Mouse (Mus musculus): ENCODE measurements around the gene Fam163a. TPM values are rescaled to one million over a fixed set of nuclear protein-coding genes. Genes with fewer than 3 reads are reported as not detected.

Gene Fam163a
- total and polyA plus RNA-seq, 3 experiments, result not detected

GRCm38 (mm10) chr1:156112142-156112541 lies 92.7 kb downstream of the Fam163a start:
- Histone ChIP-seq H3K79me2 (ENCODE audit: control insufficient read depth, insufficient read depth, low read length, poor library complexity) (no peaks in the 10 kb centered on the region), H3K4me3 (ENCODE audit: control insufficient read depth in 1 of 2, insufficient read depth in 1 of 2, low read depth in 2 of 2, low read length in 2 of 2) (no peak overlapping the region)
- DNase-seq (ENCODE audit: low read depth, low spot score), result no peak

GRCm38 (mm10) chr1:156111728-156112127 lies 93.1 kb downstream of the Fam163a start:
- Histone ChIP-seq H3K9ac (ENCODE audit: control insufficient read depth, low read depth, low read length, poor library complexity, severe bottlenecking) (no peak overlapping the region), H3K4me1 (ENCODE audit: control insufficient read depth in 1 of 2, insufficient read depth in 2 of 2, low read length in 2 of 2) (peaks cover 4 to 28% of the 10 kb centered on the region in 2 experiments; a peak in 3 of 4 replicates), H3K79me2 (ENCODE audit: control insufficient read depth, insufficient read depth, low read length, poor library complexity) (no peaks in the 10 kb centered on the region), H3K27ac (ENCODE audit: control insufficient read depth, low read depth, low read length) (no peak overlapping the region), H3K4me3 (ENCODE audit: control insufficient read depth in 1 of 2, insufficient read depth in 1 of 2, low read depth in 2 of 2, low read length in 2 of 2) (no peak overlapping the region), H3K9me3 (replicated peaks; ENCODE audit: insufficient read depth, low read length) (no peaks in the 10 kb centered on the region), H3K27me3 (ENCODE audit: control insufficient read depth in 1 of 2, insufficient read depth in 2 of 2, low read length in 2 of 2) (no peaks in the 10 kb centered on the region), H3K36me3 (ENCODE audit: control insufficient read depth in 1 of 2, insufficient read depth in 2 of 2, low read length in 2 of 2) (peaks cover 0 to 20% of the 10 kb centered on the region in 2 experiments; a peak in 2 of 4 replicates)
- TF ChIP-seq EP300 (IDR thresholded peaks at IDR 0.05; ENCODE audit: low read depth in 1 of 2, low read length in 2 of 2) (no peak), MYB (IDR thresholded peaks at IDR 0.05; ENCODE audit: low read depth, low read length) (no peak), SMC3 (IDR thresholded peaks at IDR 0.05; ENCODE audit: low read depth, low read length) (no peak), POLR2A (IDR thresholded peaks at IDR 0.05; ENCODE audit: control insufficient read depth in 1 of 2, insufficient read depth in 1 of 2, low read depth in 1 of 2, low read length in 2 of 2, poor library complexity in 1 of 2) (no peak)
- DNase-seq (ENCODE audit: low read depth, low spot score), result no peak

More at GRCm38 (mm10) chr1:156112142-156112541, 92.7 kb downstream of the Fam163a start:
- H3K36me3 ChIP-seq (ENCODE audit: control insufficient read depth in 1 of 2, insufficient read depth in 2 of 2, low read length in 2 of 2), result peaks cover 0 to 20% of the 10 kb centered on the region in 2 experiments; a peak in 2 of 4 replicates
- peaks cover 4 to 31% of the 10 kb centered on the region in 2 experiments; a peak in 3 of 4 replicates for H3K4me1 ChIP-seq (ENCODE audit: control insufficient read depth in 1 of 2, insufficient read depth in 2 of 2, low read length in 2 of 2)
- no peak overlapping the region for H3K9ac ChIP-seq (ENCODE audit: control insufficient read depth, low read depth, low read length, poor library complexity, severe bottlenecking)
- no peak overlapping the region for H3K27ac ChIP-seq (ENCODE audit: control insufficient read depth, low read depth, low read length)
- TF ChIP-seq POLR2AphosphoS2 (IDR thresholded peaks at IDR 0.05; ENCODE audit: low read length) (no peak), GABPA (IDR thresholded peaks at IDR 0.05; ENCODE audit: low read depth, low read length) (no peak), NRF1 (IDR thresholded peaks at IDR 0.05; ENCODE audit: insufficient read depth, low read depth, low read length, poor library complexity, severe bottlenecking) (no peak), ZNF384 (IDR thresholded peaks at IDR 0.05; ENCODE audit: low read depth, low read length) (no peak), USF2 (IDR thresholded peaks at IDR 0.05; ENCODE audit: borderline replicate concordance in 1 of 2, insufficient read depth in 1 of 2, low read depth in 1 of 2, low read length in 2 of 2) (no peak)
- no peaks in the 10 kb centered on the region for H3K27me3 ChIP-seq (ENCODE audit: control insufficient read depth in 1 of 2, insufficient read depth in 2 of 2, low read length in 2 of 2)
- H3K9me3 ChIP-seq (replicated peaks; ENCODE audit: insufficient read depth, low read length), result no peaks in the 10 kb centered on the region

- no peak overlapping the region for H3K27ac ChIP-seq (ENCODE audit: control insufficient read depth, low read depth, low read length)
- no peak overlapping the region for H3K4me3 ChIP-seq (ENCODE audit: control insufficient read depth in 1 of 2, insufficient read depth in 1 of 2, low read depth in 2 of 2, low read length in 2 of 2)
- H3K9me3 ChIP-seq (replicated peaks; ENCODE audit: insufficient read depth, low read length), result no peaks in the 10 kb centered on the region
- peaks cover 0 to 14% of the 10 kb centered on the region in 2 experiments; a peak in 2 of 4 replicates for H3K36me3 ChIP-seq (ENCODE audit: control insufficient read depth in 1 of 2, insufficient read depth in 2 of 2, low read length in 2 of 2)
- H3K79me2 ChIP-seq (ENCODE audit: control insufficient read depth, insufficient read depth, low read length, poor library complexity), result no peaks in the 10 kb centered on the region
- no peak for DNase-seq (ENCODE audit: low read depth, low spot score)
- H3K27me3 ChIP-seq (ENCODE audit: control insufficient read depth in 1 of 2, insufficient read depth in 2 of 2, low read length in 2 of 2), result no peaks in the 10 kb centered on the region
- H3K4me1 ChIP-seq (ENCODE audit: control insufficient read depth in 1 of 2, insufficient read depth in 2 of 2, low read length in 2 of 2), result peaks cover 4 to 22% of the 10 kb centered on the region in 2 experiments; a peak in 3 of 4 replicates
- no peak for TF ChIP-seq MAZ (IDR thresholded peaks at IDR 0.05; ENCODE audit: low read depth, low read length)
- TF ChIP-seq USF2 (IDR thresholded peaks at IDR 0.05; ENCODE audit: borderline replicate concordance in 1 of 2, insufficient read depth in 1 of 2, low read depth in 1 of 2, low read length in 2 of 2), result no peak
- TF ChIP-seq ZKSCAN1 (IDR thresholded peaks at IDR 0.05; ENCODE audit: low read depth, low read length), result no peak
- TF ChIP-seq CTCF (IDR thresholded peaks at IDR 0.05 in 2 of 3, conservative IDR thresholded peaks at IDR 0.05 in 1 of 3; ENCODE audit: control insufficient read depth in 1 of 3, insufficient read depth in 1 of 3, low read depth in 2 of 3, low read length in 3 of 3, poor library complexity in 1 of 3, severe bottlenecking in 1 of 3), result peak; percentile 13 to 33 (median 24); a peak in 3 of 6 replicates
- peak; percentile 4 for TF ChIP-seq RAD21 (IDR thresholded peaks at IDR 0.05; ENCODE audit: low read depth, low read length)
- TF ChIP-seq ELF1 (IDR thresholded peaks at IDR 0.05; ENCODE audit: low read depth, low read length), result no peak
- no peak for TF ChIP-seq NELFE (IDR thresholded peaks at IDR 0.05; ENCODE audit: low read depth, low read length)
- TF ChIP-seq CHD2 (IDR thresholded peaks at IDR 0.05; ENCODE audit: low read length), result no peak
- TF ChIP-seq TAL1 (IDR thresholded peaks at IDR 0.05; ENCODE audit: low read length), result no peak
- H3K9ac ChIP-seq (ENCODE audit: control insufficient read depth, low read depth, low read length, poor library complexity, severe bottlenecking), result no peak overlapping the region
Measured at GRCm38 (mm10) chr1:156111090-156111489, 93.7 kb downstream of the Fam163a start.
